Mouse (Mus musculus) forebrain, embryonic 15.5 days (tissue): ENCODE data around the gene Bri3bp. TPM values are rescaled to one million over a fixed set of nuclear protein-coding genes. Genes with fewer than 3 reads are reported as not detected.
"Not testable (repeated sequence)": the region's sequence is repeated elsewhere in the genome, so short reads cannot be mapped to it uniquely, and the experiment has no call there.

Experiments
- ATAC-seq: fragments of 200-750 bp; cut with Nextera tagmentation; replicated peaks from 2 replicates; pipeline ENCODE4 v1.8.0; 2017; ENCODE audit warnings: mild to moderate bottlenecking, moderate TSS enrichment, moderate library complexity
- H3K27ac ChIP-seq: fragments of 300-500 bp; sonication (generic); replicated peaks from 2 replicates; pipeline ENCODE4 v1.5.1; 2015; ENCODE audit warnings: mild to moderate bottlenecking, inconsistent platforms
- H3K27me3 ChIP-seq: fragments of 300-500 bp; sonication (generic); 2 replicates; pipeline ENCODE4 v1.6.1; 2015; ENCODE audit warnings: inconsistent platforms
- H3K36me3 ChIP-seq: fragments of 300-500 bp; sonication (generic); 2 replicates; pipeline ENCODE4 v1.6.1; 2015; ENCODE audit warnings: mild to moderate bottlenecking, inconsistent platforms
- H3K4me1 ChIP-seq: fragments of 300-500 bp; sonication (generic); 2 replicates; pipeline ENCODE4 v1.6.1; 2015; ENCODE audit warnings: inconsistent platforms
- H3K4me2 ChIP-seq: fragments of 300-500 bp; sonication (generic); replicated peaks from 2 replicates; pipeline ENCODE4 v1.6.1; 2015; ENCODE audit warnings: mild to moderate bottlenecking, inconsistent platforms
- H3K4me3 ChIP-seq: fragments of 300-500 bp; sonication (generic); 2 replicates; pipeline ENCODE4 v1.5.1; 2015; ENCODE audit warnings: mild to moderate bottlenecking, inconsistent platforms
- H3K9ac ChIP-seq: fragments of 300-500 bp; sonication (generic); replicated peaks from 2 replicates; pipeline ENCODE4 v1.6.1; 2015; ENCODE audit warnings: mild to moderate bottlenecking, inconsistent platforms
- H3K9me3 ChIP-seq: fragments of 300-500 bp; sonication (generic); 2 replicates; pipeline ENCODE4 v1.6.1; 2016; ENCODE audit warnings: inconsistent platforms
- WGBS: fragments of 180-500 bp; shearing (Covaris S2); methylation state at CpG from one replicate; pipeline ENCODE4 v1.1.7; 2015; ENCODE audit warnings: mixed read lengths; 5-methylcytosine and 5-hydroxymethylcytosine counted together
- polyA plus RNA-seq: library from polyadenylated mRNA; unstranded; fragments of >200 nt; fragmentation: Nextera tagmentation; extraction: Ambion mirVana; gene quantifications from 2 replicates; pipeline ENCODE4 v1.2.1, GENCODE M21; 2015

The Bri3bp gene
- polyA plus RNA-seq, 1 experiment from 2014 or later: 35.9 TPM

DNA sequence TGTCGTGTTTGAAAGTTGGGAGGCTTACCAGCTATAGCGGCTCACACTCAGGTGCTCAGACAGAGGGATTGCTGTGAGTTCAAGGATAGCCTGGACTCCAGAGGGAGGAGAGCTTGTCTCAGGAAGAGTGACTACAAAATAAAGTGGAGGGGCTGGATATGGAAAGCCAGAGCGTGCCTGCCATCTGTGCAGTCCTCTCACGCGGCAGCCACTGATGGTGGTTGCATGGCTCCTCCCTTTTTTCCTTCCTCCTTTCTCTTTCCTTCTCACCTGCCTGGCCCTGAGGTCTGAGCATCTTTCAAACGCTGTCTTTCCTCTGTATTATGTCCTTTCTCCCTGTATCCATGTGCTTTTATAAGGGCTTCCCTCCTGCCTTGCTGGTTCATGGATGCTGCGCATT, 36.7 kb downstream of the Bri3bp start:
- peaks cover 25% of the 10 kb centered on the region for H3K4me1 ChIP-seq
- H3K9me3 ChIP-seq: no peaks in the 10 kb centered on the region
- no peak for ATAC-seq
- 0 out of 2 replicates have a peak overlapping the region, but pooled peaks have one; percentile 98 for H3K4me3 ChIP-seq
- H3K27me3 ChIP-seq: no peaks in the 10 kb centered on the region
- no peak overlapping the region for H3K27ac ChIP-seq
- H3K4me2 ChIP-seq: peak overlapping the region; percentile 86
- H3K9ac ChIP-seq: no peak overlapping the region
- WGBS: 79% methylated on average over 7 of the region's 7 CpGs
- peaks cover 4% of the 10 kb centered on the region for H3K36me3 ChIP-seq

DNA sequence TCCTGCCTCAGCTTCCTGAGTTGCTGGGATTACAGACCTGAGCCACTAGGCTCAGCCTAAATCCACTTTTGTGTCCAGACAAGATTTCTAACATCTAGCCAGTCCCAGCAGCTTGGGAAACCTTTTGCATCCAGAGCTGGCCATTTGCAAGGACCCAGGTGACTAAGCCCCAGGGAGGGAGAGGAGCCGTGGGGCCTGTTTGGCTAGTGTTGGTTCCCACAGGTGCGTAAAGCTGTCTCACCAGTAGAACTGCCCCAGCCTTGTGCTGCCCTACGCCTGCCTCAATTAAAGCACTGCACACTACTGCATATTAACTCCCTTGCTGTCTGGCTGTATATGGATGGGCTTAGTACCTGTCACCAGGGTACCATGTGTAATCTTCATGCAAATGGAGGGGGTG, 38.0 kb downstream of the Bri3bp start:
- ATAC-seq: no peak
- H3K36me3 ChIP-seq: peaks cover 14% of the 10 kb centered on the region
- H3K27me3 ChIP-seq: no peaks in the 10 kb centered on the region
- peaks cover 25% of the 10 kb centered on the region for H3K4me1 ChIP-seq
- no peaks in the 10 kb centered on the region for H3K9me3 ChIP-seq
- WGBS: 96% methylated on average over 3 of the region's 3 CpGs
- H3K27ac ChIP-seq: no peak overlapping the region
- H3K4me3 ChIP-seq: no peak overlapping the region
- H3K4me2 ChIP-seq: no peak overlapping the region
- no peak overlapping the region for H3K9ac ChIP-seq

DNA sequence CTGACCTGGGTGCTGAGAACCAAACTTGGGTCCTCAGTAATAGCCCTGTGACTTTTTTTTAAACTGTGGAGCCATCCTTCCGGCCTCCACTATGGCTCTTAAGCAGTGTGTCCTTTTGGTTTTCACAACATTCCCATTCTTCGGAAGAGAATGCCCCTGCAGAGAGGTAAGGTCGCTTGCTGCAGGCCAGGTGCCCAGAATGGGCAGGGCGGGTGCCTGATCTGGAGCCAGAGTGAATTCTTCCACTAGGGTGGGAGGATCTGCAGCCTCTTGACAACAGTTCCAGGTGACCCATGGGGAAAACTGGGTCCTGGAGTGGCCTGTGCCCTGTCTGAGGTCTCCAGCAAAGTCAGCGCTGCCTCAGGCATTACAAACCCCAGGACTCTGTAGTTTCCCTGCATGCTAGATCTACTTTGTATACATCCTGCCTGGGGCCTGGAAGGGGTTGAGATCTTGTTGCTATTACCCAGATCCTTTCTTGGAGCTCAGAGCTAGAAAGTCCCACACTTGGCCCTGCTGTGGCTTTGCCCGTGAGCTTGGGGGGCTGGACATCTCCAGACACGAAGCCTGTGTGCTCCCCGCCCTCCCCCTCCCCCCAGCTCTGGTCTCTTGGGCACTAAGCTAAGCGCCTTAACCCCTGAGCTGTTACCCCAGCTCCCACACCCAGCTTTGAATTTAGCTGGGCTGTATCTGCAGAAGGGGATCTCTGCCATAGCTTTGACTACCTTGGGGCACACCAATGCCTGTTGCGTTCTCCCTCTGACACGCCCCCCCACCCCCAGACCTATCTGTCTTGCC, 39.3 kb downstream of the Bri3bp start:
- WGBS: 83% methylated on average over 11 of the region's 11 CpGs
- H3K4me2 ChIP-seq: no peak overlapping the region
- H3K9ac ChIP-seq: no peak overlapping the region
- no peak overlapping the region for H3K4me3 ChIP-seq
- H3K36me3 ChIP-seq: peaks cover 26% of the 10 kb centered on the region
- no peaks in the 10 kb centered on the region for H3K27me3 ChIP-seq
- no peak for ATAC-seq
- H3K9me3 ChIP-seq: no peaks in the 10 kb centered on the region
- no peak overlapping the region for H3K27ac ChIP-seq
- peaks cover 22% of the 10 kb centered on the region for H3K4me1 ChIP-seq

DNA sequence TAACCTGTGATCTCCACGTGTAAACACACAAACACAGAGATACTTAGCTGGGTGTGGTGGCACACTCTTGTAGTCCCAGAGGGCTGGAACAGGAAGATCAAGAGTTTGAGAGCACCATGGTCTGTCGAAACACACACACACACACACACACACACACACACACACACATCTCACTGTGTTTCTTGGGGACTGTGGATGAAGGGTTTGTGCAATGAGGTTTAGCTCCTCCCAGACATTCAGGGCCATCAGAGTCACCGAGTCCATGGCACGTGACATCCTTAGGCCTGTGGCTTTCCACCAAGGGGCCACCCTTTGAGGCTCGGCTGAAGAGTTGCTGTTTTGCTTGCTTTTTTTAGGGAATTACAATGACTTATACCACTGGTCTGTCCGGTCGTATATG, 41.1 kb downstream of the Bri3bp start:
- Histone ChIP-seq H3K27ac (no peak overlapping the region), H3K4me3 (no peak overlapping the region), H3K9me3 (no peaks in the 10 kb centered on the region), H3K36me3 (peaks cover 30% of the 10 kb centered on the region), H3K4me1 (peaks cover 8% of the 10 kb centered on the region), H3K4me2 (no peak overlapping the region), H3K27me3 (no peaks in the 10 kb centered on the region), H3K9ac (no peak overlapping the region)
- no peak for ATAC-seq
- WGBS: 94% methylated on average over 7 of the region's 7 CpGs

DNA sequence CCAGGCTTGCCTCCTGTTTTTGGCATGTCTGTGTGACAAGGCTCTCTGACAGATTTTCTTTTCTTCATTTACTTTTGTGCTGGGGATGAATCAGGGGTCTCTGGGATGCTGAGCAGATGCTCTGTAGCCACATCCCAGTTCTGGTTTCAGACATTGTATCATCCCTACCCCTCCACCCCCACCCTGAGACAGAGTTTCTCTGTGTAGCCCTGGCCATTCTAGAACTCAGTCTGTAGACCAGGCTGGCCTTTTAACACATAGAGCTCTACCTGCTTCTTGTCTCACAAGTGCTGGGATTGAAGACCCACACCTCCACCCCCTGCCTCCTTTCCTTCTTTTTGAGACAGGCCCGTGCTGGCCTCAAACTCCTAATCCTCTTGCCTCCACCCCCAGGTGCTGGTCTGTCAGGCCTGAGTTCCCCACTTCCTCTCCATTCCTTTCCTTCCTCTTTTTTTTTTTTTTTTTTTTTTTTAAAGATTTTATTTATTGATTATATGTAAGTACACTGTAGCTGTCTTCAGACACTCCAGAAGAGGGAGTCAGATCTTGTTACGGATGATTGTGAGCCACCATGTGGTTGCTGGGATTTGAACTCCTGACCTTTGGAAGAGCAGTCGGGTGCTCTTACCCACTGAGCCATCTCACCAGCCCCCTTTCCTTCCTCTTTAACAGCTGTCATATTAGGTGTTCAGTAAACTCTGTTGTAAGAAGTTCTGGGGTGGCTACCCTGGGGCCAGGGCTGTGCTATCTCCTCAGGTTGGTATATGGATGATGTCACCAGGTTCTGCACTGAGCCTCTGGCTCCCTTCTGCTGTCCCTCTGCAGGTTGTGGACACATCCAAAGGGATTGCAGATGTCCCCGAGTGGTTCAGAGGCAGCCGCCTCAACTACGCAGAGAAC, 42.6 kb downstream of the Bri3bp start:
- Histone ChIP-seq H3K27ac (no peak overlapping the region), H3K9me3 (no peaks in the 10 kb centered on the region), H3K9ac (no peak overlapping the region), H3K4me2 (no peak overlapping the region), H3K4me1 (peaks cover 5% of the 10 kb centered on the region; the same call in 1 of the 2 replicates), H3K36me3 (peaks cover 30% of the 10 kb centered on the region), H3K27me3 (no peaks in the 10 kb centered on the region), H3K4me3 (no peak overlapping the region)
- WGBS: 82% methylated on average over 6 of the region's 6 CpGs
- ATAC-seq: no peak

DNA sequence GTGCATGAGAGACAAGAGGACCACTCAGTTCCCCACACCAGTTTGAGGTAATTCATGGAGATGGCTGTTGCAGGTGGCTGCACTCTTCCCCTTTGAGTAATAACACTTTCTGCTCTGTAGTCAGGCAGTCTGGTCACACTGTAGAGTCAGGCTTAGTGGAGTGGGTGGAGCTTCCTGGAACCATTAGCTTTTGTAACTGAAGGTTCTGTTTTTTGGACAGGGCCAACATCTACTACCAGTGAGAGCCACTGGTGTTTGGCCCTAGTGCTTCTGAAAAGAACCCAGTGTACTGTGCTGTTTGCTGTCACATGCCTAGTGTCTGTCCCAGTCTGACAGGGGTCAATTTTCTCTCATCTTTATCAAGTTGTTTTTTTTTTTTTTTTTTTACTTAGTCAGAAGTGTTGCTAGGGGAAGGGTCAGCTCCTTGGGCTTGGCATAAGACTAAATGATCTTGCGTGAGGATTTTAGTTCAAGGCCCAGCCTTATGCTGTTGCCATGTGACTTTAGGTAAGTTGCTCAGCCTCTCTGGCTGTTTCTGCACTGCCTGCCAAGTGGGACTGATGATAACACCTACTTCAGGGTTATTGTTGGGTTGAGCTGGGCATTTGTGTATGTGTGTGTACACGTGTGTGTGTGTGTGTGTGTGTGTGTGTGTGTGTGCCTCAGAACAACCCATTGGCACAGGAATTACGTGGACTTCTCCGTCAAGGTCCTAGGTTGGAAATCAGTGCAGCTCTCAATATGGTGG, 43.8 kb downstream of the Bri3bp start:
- peaks cover 36% of the 10 kb centered on the region for H3K36me3 ChIP-seq
- H3K27ac ChIP-seq: no peak overlapping the region
- WGBS: 94% methylated on average over 4 of the region's 4 CpGs
- ATAC-seq: no peak
- H3K4me3 ChIP-seq: no peak overlapping the region
- no peaks in the 10 kb centered on the region for H3K9me3 ChIP-seq
- no peak overlapping the region for H3K9ac ChIP-seq
- H3K27me3 ChIP-seq: no peaks in the 10 kb centered on the region
- H3K4me1 ChIP-seq: peaks cover 5% of the 10 kb centered on the region; the same call in 1 of the 2 replicates
- no peak overlapping the region for H3K4me2 ChIP-seq

DNA sequence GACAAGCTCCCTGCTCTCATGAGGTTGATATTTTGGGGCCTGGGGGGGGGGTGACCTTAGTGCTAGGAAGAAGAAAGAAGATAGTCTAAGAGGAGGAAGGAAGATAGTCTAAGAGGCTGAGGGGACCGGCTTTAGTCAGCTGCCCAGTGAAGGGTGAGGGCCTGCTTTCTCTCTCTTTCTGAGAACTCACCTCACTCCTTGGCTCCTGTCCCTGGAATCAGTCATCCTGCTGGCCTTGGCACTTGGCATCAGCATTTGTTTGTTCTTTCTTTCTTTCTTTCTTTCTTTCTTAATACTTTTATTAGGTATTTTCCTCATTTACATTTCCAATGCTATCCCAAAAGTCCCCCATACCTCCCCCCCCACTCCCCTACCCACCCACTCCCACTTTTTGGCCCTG, 44.7 kb downstream of the Bri3bp start:
- no peak for ATAC-seq
- H3K9me3 ChIP-seq: no peaks in the 10 kb centered on the region
- no peak overlapping the region for H3K27ac ChIP-seq
- H3K4me3 ChIP-seq: no peak overlapping the region
- H3K27me3 ChIP-seq: no peaks in the 10 kb centered on the region
- H3K4me1 ChIP-seq: peaks cover 5% of the 10 kb centered on the region; the same call in 1 of the 2 replicates
- H3K4me2 ChIP-seq: no peak overlapping the region
- H3K36me3 ChIP-seq: peaks cover 45% of the 10 kb centered on the region
- 100% methylated on average over 1 of the region's 1 CpGs for WGBS
- no peak overlapping the region for H3K9ac ChIP-seq

DNA sequence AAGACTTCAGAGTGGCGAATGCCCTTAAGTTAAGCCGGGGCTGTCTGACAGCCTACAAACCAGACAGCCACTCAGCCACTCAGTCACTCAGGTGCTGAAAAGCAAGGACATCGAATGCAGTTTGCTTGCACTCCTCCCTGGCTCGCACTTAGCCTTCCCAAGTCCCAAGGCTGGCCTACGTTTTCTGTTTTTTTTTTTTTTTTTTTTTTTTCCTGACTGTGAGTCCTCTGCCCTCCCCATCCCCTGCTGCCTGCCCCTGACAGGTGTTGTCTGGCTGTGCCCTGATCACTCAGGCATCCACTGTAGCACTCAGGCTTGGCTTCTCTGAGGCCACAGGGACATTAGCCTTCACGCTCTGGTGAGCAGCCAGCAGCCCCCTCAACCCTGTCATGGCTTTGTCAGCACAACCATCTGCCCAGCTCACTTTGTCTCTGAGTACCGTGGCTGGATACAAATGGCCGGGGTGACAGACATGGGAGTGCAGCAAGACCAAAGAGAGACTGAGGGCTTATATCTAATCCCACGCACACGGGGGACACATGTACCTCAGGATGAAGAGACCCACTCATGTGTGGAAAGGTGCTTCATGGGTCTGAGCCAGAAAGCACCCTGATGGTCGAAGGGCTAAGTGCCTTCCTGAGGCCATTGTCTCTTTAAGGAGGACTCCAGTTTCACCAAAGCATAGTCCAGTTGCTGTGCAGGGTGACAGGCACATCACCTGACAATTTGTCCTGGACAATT, 46.2 kb downstream of the Bri3bp start:
- Histone ChIP-seq H3K27me3 (no peaks in the 10 kb centered on the region), H3K4me2 (no peak overlapping the region), H3K36me3 (peaks cover 49% of the 10 kb centered on the region), H3K9ac (no peak overlapping the region), H3K9me3 (no peaks in the 10 kb centered on the region), H3K27ac (peak overlapping the region; percentile 49), H3K4me3 (no peak overlapping the region), H3K4me1 (peaks cover 5% of the 10 kb centered on the region; the same call in 1 of the 2 replicates)
- ATAC-seq: 0 out of 2 replicates have a peak, but pooled peaks have one; percentile 35
- 55% methylated on average over 11 of the region's 11 CpGs for WGBS

DNA sequence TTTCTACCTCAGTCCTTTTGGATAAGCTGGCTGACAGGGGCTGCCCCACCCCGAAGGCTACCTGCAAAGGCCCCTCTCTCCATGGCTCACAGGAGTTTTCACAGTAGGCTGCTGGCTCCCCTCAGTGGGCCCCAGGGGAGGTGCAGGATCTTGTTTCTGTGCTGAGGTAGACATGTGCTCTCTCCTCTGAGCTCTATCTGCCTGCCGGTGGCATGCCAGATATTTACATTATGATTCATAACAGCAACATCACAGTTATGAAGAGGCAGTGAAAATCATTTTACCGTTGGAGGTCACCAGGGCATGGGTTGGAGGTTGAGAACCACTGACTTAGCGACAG, 46.7 kb downstream of the Bri3bp start:
- Histone ChIP-seq H3K36me3 (peaks cover 49% of the 10 kb centered on the region), H3K27me3 (no peaks in the 10 kb centered on the region), H3K27ac (no peak overlapping the region), H3K9me3 (no peaks in the 10 kb centered on the region), H3K4me1 (peaks cover 5% of the 10 kb centered on the region; the same call in 1 of the 2 replicates), H3K4me3 (no peak overlapping the region), H3K4me2 (no peak overlapping the region), H3K9ac (no peak overlapping the region)
- ATAC-seq: no peak
- 82% methylated on average over 4 of the region's 4 CpGs for WGBS

DNA sequence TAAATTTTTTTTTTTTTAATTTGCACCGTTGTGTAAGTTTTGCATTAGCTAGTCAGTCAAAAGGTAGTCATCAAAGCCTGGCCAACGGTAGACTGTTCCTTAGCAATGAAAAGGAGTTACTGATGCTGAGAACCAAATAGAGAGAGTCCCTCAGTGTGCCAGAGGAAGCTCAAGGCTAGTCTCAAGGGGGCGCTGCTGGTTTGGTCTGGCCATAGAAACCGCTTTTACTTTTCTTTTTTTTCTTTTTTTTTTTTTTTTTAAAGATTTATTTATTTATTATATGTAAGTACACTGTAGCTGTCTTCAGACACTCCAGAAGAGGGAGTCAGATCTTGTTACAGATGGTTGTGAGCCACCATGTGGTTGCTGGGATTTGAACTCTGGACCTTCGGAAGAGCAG, 47.6 kb downstream of the Bri3bp start:
- not testable (repeated sequence) for H3K9me3 ChIP-seq, H3K9ac ChIP-seq, H3K4me1 ChIP-seq, H3K4me2 ChIP-seq, H3K27me3 ChIP-seq, H3K27ac ChIP-seq, H3K4me3 ChIP-seq, ATAC-seq
- 92% methylated on average over 5 of the region's 5 CpGs for WGBS
- H3K36me3 ChIP-seq: peaks cover 45% of the 10 kb centered on the region

DNA sequence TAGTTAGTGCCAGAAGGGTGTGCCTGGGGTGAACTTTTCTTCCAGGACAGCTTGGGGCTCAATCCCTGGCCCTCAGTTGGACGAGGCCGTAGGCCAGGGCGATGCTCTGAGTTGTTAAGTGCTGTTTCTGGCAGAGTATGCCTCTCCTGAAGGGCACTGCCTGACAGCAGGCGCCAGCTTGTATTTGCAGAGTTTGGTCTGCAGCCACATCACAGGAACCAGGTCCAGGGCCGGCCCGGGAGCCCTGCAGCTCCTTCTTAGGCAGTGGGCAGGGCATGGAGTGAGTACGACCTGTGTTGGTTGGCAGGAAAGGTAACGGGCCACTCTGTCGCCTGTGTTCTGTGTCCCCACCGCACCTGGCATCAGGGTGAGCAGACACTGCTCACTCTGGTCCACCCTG, 49.7 kb downstream of the Bri3bp start:
- Histone ChIP-seq H3K27me3 (no peaks in the 10 kb centered on the region), H3K36me3 (peaks cover 51% of the 10 kb centered on the region), H3K9ac (no peak overlapping the region), H3K4me3 (no peak overlapping the region), H3K9me3 (no peaks in the 10 kb centered on the region), H3K4me1 (peaks cover 5% of the 10 kb centered on the region; the same call in 1 of the 2 replicates), H3K27ac (no peak overlapping the region), H3K4me2 (no peak overlapping the region)
- ATAC-seq: no peak
- 87% methylated on average over 10 of the region's 10 CpGs for WGBS
